Mouse (Mus musculus) forelimb bud, embryonic 11.5 days (tissue): ENCODE measurements at regions not wholly inside any gene's neighbourhood (a gene's known extent, or its start where the extent isn't known, plus 50 kb on each side); places are given as distances from the start of the nearest gene placed in this dataset.
A peak's percentile ranks its signal among the peaks of the same experiment; 100 is the strongest.

Experiments
- DNase-seq: peaks from one replicate; pipeline ENCODE4 v3.0.0-alpha.2; 2012; ENCODE audit warnings: low read depth, low spot score

DNA sequence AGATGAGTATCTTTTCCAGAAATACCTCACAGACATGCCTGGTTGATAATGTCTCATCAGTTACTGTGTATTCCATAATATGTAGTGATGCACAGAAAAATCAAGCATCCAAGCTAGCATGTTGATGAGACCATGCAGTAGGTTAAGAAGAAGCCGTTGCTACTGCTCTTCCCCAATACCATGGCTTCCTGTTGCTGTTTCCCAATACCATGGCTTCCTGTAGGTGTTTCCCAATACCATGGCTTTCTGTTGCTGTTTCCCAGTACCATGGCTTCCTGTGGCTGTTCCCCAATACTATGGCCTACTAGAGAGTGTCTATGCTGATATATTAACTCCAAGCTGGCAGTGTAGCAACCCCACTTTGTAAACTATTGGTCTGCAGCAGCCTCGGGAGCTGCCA is 253.7 kb downstream of the Stim2 start:
- no peak for DNase-seq

DNA sequence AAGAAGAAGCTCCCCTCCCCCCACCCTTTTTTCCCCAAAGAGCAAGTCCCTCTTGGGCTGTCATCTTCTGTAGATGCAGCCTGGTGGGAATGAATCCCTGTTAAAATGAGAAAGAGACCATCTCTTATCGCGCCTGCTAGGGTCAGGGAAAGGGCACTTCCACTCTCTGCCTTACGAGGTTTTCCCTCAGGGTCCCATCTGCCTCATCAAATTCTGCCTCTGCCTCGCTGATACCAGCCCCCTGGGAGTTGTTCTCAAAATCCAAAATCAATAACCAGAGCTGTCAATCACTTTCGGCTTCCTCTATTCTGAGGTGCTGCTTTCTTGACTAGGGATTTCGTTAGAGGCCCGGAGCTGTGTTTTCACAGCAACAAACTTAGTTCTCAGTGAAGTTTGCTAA is 255.7 kb downstream of the Stim2 start:
- no peak for DNase-seq

DNA sequence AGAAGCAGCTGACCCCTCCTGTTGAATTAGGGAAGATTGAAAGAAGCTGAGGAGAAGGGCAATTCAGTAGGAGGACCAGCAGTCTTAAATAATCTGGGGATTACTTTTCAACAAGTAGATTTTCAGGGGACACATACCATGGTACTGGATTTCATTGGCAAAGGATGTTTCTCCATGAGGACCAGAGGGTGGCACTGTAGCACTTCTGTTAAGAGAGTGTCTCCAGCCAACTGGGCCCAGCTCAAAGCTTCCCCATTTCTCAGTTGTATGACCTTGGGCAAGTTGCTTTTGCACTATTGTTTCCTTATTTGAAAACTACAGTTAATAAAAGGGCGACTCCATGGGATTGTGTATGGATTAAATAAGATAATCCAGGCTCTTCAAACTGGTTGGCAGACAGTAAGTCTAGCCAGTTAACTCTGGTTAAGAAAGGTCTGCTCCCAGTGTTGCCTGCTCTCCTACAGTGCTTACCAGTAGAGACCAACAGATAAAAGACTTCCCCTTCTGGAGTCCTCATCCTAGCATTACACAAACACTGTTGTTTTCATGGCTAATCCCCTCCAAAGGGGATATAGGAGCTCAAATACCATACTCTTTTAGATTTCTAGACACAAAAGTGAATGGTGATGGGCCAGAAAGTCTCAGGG is 259.9 kb downstream of the Stim2 start:
- peak; percentile 57 for DNase-seq

DNA sequence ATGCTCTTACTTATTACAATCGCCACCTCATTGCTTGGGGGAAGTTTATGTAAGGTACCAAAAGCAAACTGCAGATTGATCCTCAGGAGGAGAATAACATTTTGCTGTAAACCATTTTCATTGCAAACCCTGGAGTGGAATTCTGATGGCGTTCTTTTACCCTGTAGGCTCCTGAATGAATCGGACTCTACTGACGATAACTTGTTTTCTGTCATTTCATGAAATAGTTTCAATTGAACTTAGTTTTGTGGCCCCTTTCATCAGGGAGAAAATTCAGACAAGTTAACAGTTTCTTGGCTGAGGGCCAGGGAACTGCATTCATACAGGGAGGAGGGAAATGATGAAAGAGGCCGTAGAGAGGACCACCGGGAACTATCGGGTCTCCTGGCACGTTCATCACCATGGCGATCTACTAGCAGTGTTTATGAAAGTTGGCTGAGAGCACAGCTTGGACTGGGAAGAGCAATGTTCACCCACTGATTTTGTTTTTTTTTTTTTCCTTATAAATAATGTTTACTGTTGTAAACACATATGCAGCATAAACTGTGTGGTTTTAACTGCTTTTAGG is 266.7 kb downstream of the Stim2 start:
- peak; percentile 50 for DNase-seq

DNA sequence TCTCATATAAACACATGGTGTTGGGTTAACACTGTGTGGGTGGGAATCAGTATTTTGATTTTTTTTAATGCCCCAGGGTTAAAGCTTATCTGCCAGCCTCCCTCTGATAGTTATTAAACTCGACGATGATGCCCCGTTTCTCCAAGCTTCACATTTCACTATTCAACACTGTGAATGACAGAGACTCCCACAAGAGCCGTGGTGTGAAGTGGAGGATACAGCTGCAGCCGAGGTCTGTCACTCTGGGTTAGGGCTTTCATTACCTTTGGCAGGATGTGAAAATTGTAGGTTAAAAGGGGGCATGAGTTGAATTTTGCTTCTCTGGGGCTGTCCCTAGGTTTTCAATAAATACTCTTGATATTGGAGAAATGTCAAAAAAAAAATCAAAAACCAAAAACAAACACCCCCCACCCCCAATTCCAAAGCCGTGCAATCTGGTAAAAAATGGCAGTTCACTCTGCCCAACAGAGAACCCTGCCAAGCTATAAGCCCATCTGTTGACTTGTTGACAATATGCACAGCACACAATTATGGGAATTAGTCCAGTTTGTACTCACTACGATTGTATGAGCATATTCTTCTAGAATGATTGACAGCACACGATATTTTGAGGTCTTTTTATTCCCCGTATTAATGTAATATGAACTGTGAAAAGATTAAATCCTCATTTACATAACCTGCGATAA is 269.7 kb downstream of the Stim2 start:
- no peak for DNase-seq

DNA sequence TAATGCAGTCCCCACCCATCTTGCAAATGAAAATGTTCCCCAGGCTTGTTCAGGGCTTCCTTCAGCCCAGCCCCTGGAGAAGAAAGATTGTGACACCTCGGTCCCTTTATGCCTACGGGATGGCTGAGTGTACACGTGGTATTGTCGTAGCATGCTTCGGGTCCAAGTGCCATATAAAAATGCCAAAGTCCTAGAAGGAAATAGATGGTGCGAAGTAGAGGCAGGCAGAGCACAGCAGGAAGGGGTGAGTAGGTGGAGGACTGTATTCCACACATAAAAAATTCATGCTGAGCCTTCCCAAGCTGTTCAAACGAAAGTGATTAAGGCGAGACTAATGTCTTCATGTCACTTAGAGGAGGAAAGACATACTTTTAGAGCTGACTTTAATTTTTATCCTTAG is 281.1 kb downstream of the Stim2 start:
- no peak for DNase-seq

DNA sequence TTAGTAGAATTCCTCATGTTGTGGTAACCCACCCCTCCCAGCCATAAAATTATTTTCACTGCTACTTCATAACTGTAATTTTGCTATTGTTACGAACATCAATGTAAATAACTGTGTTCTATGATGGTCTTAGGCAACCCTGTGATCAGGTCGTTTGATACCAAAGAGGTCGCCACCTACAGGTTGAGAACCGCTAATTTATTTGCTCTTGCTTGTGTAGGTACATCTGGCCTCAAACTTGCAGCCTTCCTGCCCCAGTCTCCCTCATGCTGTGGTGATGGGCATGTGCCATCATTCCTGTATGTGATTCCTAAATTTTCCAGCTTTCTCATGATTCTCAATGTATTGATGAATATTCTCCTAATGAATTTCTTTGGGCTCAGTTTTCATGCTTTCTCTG is 282.4 kb downstream of the Stim2 start:
- DNase-seq: no peak

DNA sequence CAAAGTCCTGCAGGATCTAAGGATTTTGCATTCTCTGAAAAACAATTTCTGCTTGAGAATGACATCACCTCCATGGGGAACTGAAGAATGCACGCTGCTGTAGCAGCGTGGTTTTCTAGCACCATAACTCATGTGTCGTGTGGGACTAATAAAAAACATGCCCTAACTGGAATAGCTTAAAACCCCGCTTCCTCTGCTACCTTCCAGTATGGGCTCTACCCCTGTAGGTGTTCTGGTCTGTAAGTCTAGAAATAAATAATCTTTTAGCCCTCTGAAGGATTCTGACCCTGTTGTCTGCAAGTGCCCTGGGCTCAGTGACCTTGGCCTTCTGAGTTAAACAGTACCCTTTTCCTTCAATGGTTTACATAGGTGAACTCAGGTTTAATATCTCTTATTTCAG is 282.8 kb downstream of the Stim2 start:
- peak; percentile 68 for DNase-seq

DNA sequence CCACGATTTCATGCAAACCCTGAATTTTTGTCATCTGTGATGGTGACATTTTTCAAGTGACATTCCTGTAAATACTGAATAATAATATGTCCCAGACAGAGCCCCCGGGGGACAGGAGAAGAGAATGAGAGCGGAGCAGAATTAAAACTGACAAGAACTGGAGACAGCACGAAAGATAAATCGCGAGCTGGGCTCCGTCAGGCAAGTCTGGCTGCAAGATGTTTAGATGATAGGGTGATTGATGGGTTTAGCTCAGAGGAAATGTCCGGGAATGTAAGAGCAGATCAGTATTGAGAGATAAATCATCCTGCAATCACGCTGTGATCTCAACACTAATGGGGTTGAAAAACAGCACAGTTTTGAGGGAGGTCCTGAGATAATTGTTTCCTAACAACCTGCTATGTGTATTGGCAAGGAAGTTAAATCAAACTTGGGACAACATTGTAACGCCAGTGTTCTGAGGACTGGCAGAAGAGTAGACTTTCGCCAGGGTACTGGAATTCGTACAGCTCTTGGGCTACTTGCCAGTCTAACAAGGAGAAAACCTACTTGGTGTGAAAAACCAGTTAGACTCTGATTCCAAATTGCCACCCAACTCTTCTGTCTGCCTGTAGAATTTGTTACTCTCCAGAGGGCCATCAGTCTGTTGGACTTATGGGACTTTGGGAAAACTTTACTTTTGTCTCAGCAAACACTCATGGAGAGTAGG is 292.2 kb downstream of the Stim2 start:
- DNase-seq: peak; percentile 44

DNA sequence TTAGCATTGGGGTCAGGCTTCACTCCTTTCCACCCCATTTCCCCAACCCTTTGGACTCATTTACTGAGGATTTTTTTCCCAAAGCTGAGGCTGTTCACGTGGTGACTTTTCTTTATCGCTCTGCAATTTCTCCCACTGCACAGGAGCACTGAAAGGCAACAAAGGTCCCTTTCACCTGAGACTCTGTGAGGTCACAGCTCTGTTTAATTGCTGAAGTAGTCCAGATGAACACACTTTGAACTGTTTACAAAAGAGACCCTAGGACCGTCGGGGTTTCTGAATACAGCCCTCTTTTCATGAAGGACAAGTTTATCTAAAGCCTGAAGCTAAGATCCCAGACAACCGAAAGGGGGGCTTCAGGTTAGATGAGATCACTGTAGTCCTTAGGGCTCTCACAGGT is 293.6 kb downstream of the Stim2 start:
- peak; percentile 35 for DNase-seq

DNA sequence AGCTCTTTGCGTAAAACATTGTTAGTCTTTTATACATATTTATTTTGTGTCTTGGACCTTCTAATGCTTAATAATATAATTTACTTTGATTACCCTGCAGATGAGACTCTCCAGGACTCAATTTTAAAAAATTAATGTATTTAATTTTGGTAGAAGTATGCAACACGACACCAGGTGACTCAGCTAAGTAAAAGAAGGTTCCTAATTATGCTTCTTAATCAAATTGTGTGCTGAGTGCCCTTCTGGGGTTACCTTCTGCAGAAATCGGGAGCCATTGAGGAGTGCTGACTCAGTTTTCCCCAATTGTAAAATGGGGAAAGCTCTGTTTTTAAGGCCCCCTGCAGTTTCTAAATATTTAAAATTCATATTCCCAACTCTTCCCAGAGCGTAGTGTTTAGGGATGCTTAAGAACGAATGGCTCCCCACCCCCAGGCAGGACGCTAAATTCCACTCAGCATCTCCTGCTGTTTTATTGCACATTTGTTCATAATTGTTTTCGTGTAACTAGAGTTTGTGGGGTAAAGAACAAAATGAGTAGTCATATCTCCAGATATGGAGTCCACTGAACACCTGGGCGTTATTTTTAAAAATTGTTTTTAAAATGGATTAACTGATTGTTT is 315.5 kb downstream of the Stim2 start:
- no peak for DNase-seq

DNA sequence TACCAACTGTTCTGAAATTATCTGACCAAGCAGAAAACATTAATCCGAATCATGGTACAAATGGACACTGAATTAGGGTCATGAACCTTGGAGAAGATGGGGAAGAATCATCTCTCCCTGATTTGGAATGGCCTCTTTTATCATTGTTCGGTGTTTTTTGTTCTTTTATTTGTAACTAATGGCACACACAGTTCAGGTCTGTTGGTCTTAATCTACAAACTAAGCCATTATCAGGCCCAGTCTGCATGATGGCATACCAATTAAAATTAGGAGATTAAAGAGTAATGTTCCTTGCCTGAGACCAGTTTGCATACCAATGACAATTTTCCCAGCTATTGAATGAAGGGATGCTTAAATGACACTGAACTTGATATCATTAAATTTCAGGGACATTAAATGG is 332.1 kb downstream of the Stim2 start:
- no peak for DNase-seq

DNA sequence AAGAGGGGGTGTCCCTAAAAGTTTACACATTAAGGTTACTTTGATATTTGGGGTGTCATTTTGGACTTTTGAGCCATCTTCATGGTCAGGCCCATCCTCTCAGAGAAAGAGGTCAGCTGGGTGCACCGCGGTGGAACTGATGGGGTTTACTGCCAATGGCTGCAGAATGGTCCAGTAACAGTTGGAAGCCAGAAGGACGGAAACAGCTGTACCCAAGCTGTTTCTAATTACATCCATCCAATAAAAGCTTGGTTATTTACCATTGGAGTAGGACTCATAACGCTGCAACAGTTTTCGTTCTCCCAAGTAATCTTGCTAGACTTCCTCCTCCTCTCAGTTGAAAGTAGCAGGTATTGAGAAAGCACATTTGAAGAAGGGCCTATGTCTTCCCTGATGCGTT is 344.7 kb downstream of the Stim2 start:
- DNase-seq: peak; percentile 65

DNA sequence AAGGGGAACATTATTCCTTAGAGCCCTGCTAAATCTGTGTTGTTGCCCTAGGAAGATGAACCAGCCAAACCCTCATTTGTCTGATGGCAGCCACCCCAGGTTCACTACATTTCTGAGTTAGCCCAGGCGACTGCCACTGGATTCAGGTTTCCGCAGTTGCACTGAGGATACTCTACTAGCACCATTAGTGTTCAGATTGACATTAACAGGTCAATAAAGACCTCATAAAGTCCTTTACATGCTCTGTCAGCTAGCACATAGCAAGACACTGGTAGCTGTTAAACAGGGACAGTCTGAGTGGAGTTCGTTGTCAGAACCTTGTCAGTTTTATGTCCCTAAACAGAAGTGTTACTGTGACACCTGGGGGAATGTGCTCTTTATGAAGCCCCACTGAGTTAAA is 345.1 kb downstream of the Stim2 start:
- DNase-seq: peak; percentile 73

DNA sequence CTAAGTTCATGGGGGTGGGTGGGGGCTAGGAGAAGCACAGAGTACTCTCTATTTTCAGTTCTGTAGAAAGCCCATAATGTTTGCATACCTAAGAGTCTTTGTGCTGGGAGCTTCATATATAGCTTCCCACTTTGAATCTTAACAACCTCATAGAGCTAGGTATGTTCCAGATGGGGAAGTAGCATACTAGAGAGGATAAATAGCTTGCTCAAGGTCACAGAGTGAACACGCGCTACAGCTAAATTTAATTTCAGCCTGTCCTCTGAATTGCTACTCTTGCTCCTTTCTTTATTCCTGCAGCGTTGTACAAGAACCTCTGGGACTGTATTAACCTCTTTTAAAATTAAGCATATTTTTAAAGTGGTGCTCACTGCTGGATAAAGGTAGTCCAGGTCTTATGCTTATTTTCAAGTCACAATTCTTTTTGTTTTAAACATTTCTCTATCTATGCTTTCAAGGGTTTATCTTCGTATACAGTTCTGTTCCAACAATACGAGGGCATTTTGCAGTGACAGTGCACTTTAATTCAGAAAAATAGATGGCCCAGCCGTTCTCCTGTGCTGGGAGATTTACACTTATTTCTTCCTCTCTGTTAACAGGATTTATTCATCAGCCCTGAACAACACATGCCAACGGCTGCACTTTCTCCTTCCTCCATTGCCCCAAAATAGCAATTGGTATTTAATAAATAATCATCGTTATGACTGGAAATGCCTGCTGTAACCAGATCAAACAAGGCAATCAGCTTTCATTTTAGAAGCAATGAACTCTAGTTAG is 350.7 kb downstream of the Stim2 start:
- DNase-seq: no peak

DNA sequence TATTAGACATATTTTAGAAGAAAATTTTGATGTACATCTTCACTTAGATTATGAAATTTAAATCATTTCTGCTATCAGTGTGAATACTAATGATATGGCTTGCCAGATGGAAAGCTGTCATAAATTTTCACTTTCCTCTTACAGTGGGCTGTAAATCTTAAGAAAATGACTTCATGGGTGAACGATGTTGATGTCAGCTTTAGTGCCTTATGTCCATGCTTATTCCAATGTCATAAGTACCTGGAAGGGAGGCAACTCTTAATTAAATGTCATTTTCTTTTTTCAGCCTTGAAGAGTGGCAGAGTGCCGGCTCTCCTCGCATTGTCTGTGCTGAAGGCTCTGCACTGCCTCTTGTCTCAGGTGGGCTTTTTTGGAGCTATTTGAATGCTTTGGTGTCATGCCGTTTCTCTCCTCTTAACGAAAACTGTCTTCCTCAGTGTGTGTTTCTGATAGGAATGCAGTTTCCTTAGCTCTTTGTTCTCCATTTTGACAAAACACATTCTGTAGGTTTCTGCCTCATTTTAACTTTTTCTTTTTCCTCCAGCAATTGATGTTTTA is 351.6 kb downstream of the Stim2 start:
- DNase-seq: no peak

DNA sequence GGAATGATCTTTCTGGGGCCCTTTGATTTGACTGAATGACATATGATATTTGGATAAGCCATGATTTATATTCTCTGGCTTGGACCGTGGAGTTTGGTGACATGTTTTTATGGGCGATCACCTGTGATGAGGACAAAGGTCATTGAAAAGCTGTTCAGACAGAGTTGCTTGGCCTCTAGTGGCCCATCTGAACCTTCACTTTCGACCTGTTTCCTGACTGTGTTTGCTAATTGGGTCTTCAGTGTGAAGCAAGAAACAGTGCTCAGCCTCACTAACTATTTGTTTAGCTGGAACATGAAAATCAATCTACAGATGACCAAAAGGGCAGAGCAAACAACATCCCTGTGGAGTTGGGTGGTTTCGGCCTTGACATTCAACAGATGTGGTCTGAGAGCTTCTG is 357.8 kb downstream of the Stim2 start:
- DNase-seq: no peak

DNA sequence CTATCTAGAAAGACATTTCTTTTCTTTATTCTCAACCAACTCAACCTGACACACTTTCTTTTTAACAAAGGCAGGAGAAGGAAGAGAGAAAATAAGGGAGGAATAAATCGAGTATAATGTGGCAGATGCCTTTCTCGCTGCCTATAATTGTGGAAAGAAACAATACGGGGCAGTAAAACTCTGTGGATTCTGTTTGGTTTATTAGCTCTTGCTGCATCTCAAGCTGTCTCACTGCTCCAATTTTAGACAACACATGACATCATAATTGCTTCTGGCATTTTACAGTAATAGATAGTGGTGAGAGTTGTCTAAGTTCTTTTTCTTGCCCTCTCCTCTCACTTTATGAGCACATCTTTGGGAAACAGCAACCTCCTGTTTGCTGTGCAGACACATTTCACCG is 359.2 kb downstream of the Stim2 start:
- DNase-seq: no peak

DNA sequence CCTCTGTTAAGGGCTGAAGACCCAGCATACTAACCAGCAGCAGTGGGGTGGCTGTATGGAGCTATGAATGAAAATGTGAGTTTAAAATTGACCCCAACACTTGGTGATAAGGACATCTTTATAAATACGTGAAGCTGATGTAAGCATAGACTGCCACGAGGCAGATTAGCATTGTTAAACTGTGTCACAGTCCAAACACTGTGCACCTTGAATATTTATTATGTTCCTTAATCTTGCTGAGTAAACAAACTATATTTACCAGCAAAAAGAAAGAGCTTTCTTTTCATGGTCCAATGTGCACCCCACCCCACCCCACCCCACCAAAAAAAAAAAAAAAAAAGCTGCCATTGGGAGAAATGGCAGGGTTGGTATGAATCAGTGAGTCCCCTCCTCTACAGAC is 359.9 kb downstream of the Stim2 start:
- DNase-seq: no peak
